Mouse (Mus musculus): ENCODE data around the gene Dchs2. TPM values are rescaled to one million over a fixed set of nuclear protein-coding genes. Genes with fewer than 3 reads are reported as not detected.

Dchs2 gene
- polyA plus RNA-seq, 2 experiments = 1.7 to 2.1 TPM

DNA sequence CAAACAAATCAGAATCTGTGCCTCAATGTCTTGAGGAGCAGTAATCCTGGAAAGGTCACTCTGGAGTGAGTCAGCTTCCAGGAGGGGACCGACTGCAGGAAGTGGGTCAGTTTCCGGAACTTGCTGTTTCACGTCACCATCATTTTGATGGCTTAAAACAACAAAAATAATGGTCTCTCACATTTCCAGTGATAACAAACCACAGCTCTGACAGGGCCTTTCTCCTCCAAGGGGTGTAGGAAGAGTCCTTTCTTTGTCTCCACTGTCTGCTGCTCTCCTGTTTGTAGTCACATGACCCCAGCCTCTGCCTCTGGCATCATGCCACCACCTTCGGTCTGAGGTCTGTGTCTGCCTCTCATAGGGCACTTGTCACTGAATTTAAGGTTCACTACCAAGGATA, 106.7 kb downstream of the Dchs2 start:
- no peaks in the 10 kb centered on the region for H3K36me3 ChIP-seq (ENCODE audit: control insufficient read depth, insufficient read depth, low read length)
- H3K4me3 ChIP-seq (replicated peaks; ENCODE audit: low read length) = no peak overlapping the region
- DNase-seq (ENCODE audit: low spot score) (no peak), ATAC-seq (ENCODE audit: low FRiP score, low read depth) (no peak)
- no peak overlapping the region for H3K4me2 ChIP-seq (replicated peaks; ENCODE audit: low read depth, low read length, severe bottlenecking)
- H3K27me3 ChIP-seq (ENCODE audit: control insufficient read depth, insufficient read depth, low read length) = no peaks in the 10 kb centered on the region
- H3K9me3 ChIP-seq (ENCODE audit: control insufficient read depth, low read length) = no peaks in the 10 kb centered on the region
- 73% methylated on average over 4 of the region's 4 CpGs for WGBS
- no peak for TF ChIP-seq POLR2A (IDR thresholded peaks at IDR 0.05; ENCODE audit: borderline replicate concordance, extremely low read depth, insufficient read depth, insufficient read length)
- no peak overlapping the region for H3K9ac ChIP-seq (ENCODE audit: low read depth, low read length, severe bottlenecking)
- H3K4me1 ChIP-seq (ENCODE audit: control insufficient read depth, insufficient read depth, low read length) = no peaks in the 10 kb centered on the region
- no peak overlapping the region for H3K27ac ChIP-seq (replicated peaks; ENCODE audit: low read depth, low read length)

DNA sequence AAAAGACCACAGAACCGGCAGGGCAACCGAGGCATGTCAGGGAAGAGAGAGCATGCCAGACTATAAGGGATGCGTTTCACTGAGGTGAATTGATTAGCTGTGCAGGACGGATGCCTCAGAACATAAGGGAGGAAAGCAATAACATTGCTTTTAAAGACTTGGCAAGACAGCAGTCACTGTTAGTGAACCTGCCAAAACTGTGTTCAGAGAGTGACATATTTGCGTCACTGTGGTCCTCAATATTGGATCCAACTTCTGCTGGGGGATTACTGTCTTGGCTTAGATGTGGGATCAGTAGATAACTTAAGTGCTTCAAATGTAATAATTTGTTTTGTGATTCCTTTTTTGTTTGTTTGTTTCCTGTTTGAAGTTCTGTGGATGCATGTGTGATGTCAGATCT, 107.3 kb downstream of the Dchs2 start:
- no peak for ATAC-seq (ENCODE audit: low FRiP score, low read depth)
- no peak for DNase-seq (ENCODE audit: low spot score)
- WGBS = 74% methylated on average over 5 of the region's 5 CpGs

DNA sequence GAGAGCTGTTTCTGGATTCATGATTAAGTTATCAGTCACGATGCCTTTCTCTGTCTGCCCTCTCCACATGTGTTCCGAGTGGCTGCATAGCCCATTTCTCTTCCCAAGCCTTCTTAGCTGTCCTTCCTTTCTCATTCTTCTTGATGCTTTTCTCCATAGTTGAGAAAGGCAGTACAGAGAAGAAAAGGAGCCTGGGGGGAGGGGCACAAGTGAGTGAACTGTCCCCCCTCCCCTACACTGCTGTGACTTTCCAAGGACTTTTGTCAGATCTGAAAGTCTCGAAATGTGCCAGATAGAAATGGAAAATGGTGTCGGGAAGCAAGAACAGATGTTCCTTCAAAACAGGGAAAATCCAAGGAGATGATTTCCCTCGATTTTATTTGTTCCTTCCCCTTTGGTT, 118.8 kb downstream of the Dchs2 start:
- no peak for ATAC-seq (ENCODE audit: low FRiP score, low read depth)

More for the DNA sequence above, 107.3 kb downstream of the Dchs2 start:
- Histone ChIP-seq H3K36me3 (ENCODE audit: control insufficient read depth, insufficient read depth, low read length) (no peaks in the 10 kb centered on the region), H3K9ac (ENCODE audit: low read depth, low read length, severe bottlenecking) (no peak overlapping the region), H3K9me3 (ENCODE audit: control insufficient read depth, low read length) (no peaks in the 10 kb centered on the region), H3K4me1 (ENCODE audit: control insufficient read depth, insufficient read depth, low read length) (no peaks in the 10 kb centered on the region), H3K27ac (replicated peaks; ENCODE audit: low read depth, low read length) (no peak overlapping the region), H3K4me2 (replicated peaks; ENCODE audit: low read depth, low read length, severe bottlenecking) (no peak overlapping the region), H3K27me3 (ENCODE audit: control insufficient read depth, insufficient read depth, low read length) (no peaks in the 10 kb centered on the region), H3K4me3 (replicated peaks; ENCODE audit: low read length) (no peak overlapping the region)
- no peak for TF ChIP-seq POLR2A (IDR thresholded peaks at IDR 0.05; ENCODE audit: borderline replicate concordance, extremely low read depth, insufficient read depth, insufficient read length)

DNA sequence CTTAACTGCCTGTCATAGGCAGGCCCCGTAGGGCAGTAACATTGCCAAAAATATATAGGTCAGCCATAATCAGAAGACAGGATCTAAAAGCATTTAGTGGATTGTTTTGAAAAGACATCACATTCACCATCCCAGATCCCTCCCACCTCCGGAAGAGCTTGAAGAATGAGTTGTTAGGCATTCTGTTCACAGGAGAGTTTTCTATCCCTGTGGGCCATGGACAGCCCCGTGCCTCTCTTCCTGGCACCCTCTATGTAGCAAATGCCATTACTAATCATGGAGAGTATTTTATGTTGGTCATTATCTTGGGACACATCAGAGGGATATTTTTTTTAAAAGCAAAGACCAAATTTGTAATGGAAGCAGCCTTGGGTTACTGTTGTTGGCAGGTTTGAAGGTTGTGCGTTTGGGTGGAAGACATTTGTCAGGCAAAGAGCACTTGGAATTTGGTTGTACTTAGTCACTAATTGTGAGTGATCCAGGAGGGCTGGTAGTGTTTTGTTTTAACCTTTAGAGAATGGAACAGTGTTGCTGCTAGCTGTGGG, 122.3 kb downstream of the Dchs2 start:
- Histone ChIP-seq H3K27ac (replicated peaks; ENCODE audit: low read depth, low read length) (no peak overlapping the region), H3K36me3 (ENCODE audit: control insufficient read depth, insufficient read depth, low read length) (no peaks in the 10 kb centered on the region), H3K9me3 (ENCODE audit: control insufficient read depth, low read length) (no peaks in the 10 kb centered on the region), H3K4me3 (replicated peaks; ENCODE audit: low read length) (no peak overlapping the region), H3K27me3 (ENCODE audit: control insufficient read depth, insufficient read depth, low read length) (no peaks in the 10 kb centered on the region), H3K4me1 (ENCODE audit: control insufficient read depth, insufficient read depth, low read length) (0 out of 2 replicates have a peak, but pooled peaks cover 2% of the 10 kb centered on the region), H3K9ac (ENCODE audit: low read depth, low read length, severe bottlenecking) (no peak overlapping the region), H3K4me2 (replicated peaks; ENCODE audit: low read depth, low read length, severe bottlenecking) (no peak overlapping the region)
- ATAC-seq (ENCODE audit: low FRiP score, low read depth) (no peak), DNase-seq (ENCODE audit: low spot score) (no peak)
- TF ChIP-seq POLR2A (IDR thresholded peaks at IDR 0.05; ENCODE audit: borderline replicate concordance, extremely low read depth, insufficient read depth, insufficient read length) = no peak
- WGBS = 82% methylated on average over 4 of the region's 4 CpGs

More for the DNA sequence above, 118.8 kb downstream of the Dchs2 start:
- Histone ChIP-seq H3K36me3 (ENCODE audit: control insufficient read depth, insufficient read depth, low read length) (no peaks in the 10 kb centered on the region), H3K9me3 (ENCODE audit: control insufficient read depth, low read length) (no peaks in the 10 kb centered on the region), H3K27ac (replicated peaks; ENCODE audit: low read depth, low read length) (no peak overlapping the region), H3K4me1 (ENCODE audit: control insufficient read depth, insufficient read depth, low read length) (no peaks in the 10 kb centered on the region), H3K4me2 (replicated peaks; ENCODE audit: low read depth, low read length, severe bottlenecking) (no peak overlapping the region), H3K4me3 (replicated peaks; ENCODE audit: low read length) (no peak overlapping the region), H3K27me3 (ENCODE audit: control insufficient read depth, insufficient read depth, low read length) (no peaks in the 10 kb centered on the region), H3K9ac (ENCODE audit: low read depth, low read length, severe bottlenecking) (no peak overlapping the region)
- 64% methylated on average over 5 of the region's 5 CpGs for WGBS
- TF ChIP-seq POLR2A (IDR thresholded peaks at IDR 0.05; ENCODE audit: borderline replicate concordance, extremely low read depth, insufficient read depth, insufficient read length) = no peak
- no peak for DNase-seq (ENCODE audit: low spot score)

DNA sequence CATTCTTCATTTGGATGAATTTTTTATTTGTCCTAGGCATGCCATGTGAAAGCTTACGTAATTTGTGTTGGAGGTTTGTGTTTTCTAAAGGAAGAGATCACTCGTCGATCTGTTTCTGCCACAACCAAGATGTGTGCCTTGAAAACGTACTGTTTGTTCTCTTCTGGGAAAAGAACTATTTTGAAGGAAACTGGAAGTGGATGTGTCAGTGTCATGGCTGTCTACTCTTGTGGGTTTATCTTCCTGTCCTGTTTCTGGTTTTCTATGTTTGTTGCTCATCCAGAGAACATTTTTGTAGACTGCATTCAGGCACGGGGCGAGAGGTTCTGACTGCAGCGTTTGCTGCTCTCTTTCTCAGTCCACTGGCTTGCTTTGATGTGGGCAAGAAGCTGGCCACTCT, 124.2 kb downstream of the Dchs2 start:
- no peak overlapping the region for H3K27ac ChIP-seq (replicated peaks; ENCODE audit: low read depth, low read length)
- TF ChIP-seq POLR2A (IDR thresholded peaks at IDR 0.05; ENCODE audit: borderline replicate concordance, extremely low read depth, insufficient read depth, insufficient read length) = no peak
- H3K4me3 ChIP-seq (replicated peaks; ENCODE audit: low read length) = no peak overlapping the region
- no peaks in the 10 kb centered on the region for H3K27me3 ChIP-seq (ENCODE audit: control insufficient read depth, insufficient read depth, low read length)
- H3K9me3 ChIP-seq (ENCODE audit: control insufficient read depth, low read length) = no peaks in the 10 kb centered on the region
- H3K4me2 ChIP-seq (replicated peaks; ENCODE audit: low read depth, low read length, severe bottlenecking) = no peak overlapping the region
- ATAC-seq (ENCODE audit: low FRiP score, low read depth) = no peak
- WGBS = 72% methylated on average over 7 of the region's 7 CpGs
- no peak overlapping the region for H3K9ac ChIP-seq (ENCODE audit: low read depth, low read length, severe bottlenecking)
- H3K36me3 ChIP-seq (ENCODE audit: control insufficient read depth, insufficient read depth, low read length) = no peaks in the 10 kb centered on the region
- DNase-seq (ENCODE audit: low spot score) = no peak
- 0 out of 2 replicates have a peak, but pooled peaks cover 2% of the 10 kb centered on the region for H3K4me1 ChIP-seq (ENCODE audit: control insufficient read depth, insufficient read depth, low read length)

DNA sequence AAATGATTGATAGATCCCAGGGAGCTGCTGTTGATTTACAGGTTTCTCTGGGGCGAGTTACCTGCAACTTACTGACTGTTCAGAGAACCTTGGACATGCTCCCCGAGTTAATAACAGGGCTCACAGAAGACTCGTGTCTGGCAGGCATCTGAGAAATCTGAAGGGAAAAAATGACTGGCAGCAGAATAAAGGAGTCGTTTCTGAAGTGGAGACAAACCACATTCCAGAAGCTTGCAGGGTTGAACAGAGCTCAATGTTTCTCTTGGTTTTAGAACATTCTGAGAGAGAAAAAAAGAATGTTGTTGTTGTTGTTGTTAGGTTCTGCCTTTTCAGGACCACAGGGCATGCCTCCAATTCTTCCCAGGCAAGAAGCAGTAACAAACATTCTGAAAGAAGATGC, 131.7 kb downstream of the Dchs2 start:
- Histone ChIP-seq H3K9me3 (ENCODE audit: control insufficient read depth, low read length) (no peaks in the 10 kb centered on the region), H3K4me1 (ENCODE audit: control insufficient read depth, insufficient read depth, low read length) (no peaks in the 10 kb centered on the region), H3K4me2 (replicated peaks; ENCODE audit: low read depth, low read length, severe bottlenecking) (no peak overlapping the region), H3K27me3 (ENCODE audit: control insufficient read depth, insufficient read depth, low read length) (no peaks in the 10 kb centered on the region), H3K9ac (ENCODE audit: low read depth, low read length, severe bottlenecking) (no peak overlapping the region), H3K4me3 (replicated peaks; ENCODE audit: low read length) (no peak overlapping the region), H3K36me3 (ENCODE audit: control insufficient read depth, insufficient read depth, low read length) (no peaks in the 10 kb centered on the region), H3K27ac (replicated peaks; ENCODE audit: low read depth, low read length) (no peak overlapping the region)
- ATAC-seq (ENCODE audit: low FRiP score, low read depth) = no peak
- TF ChIP-seq POLR2A (IDR thresholded peaks at IDR 0.05; ENCODE audit: borderline replicate concordance, extremely low read depth, insufficient read depth, insufficient read length) = no peak
- WGBS = 40% methylated on average over 4 of the region's 4 CpGs
- DNase-seq (ENCODE audit: low spot score) = no peak
